Mouse (Mus musculus) cortical plate, adult 2 months (tissue): Measurements from ENCODE around the gene Acox2.

ENCODE experiments used
- CTCF ChIP-seq: fragments of 200-500 bp; IDR thresholded peaks from 2 replicates; pipeline ENCODE4 v1.5.1; 2011; ENCODE audit warnings: mild to moderate bottlenecking, control low read depth, low read length; ENCODE audit not compliant: insufficient read depth; ENCODE audit errors: extremely low read depth
- POLR2A ChIP-seq: fragments of 200-500 bp; IDR thresholded peaks from 2 replicates; pipeline ENCODE4 v1.6.1; 2011; ENCODE audit warnings: mild to moderate bottlenecking, low read length, control low read depth; ENCODE audit not compliant: insufficient read depth; ENCODE audit errors: extremely low read depth

- TF ChIP-seq CTCF (0 out of 2 replicates have a peak, but pooled peaks have one; percentile 22), POLR2A (no peak)
Observed at GRCm38 (mm10) chr14:8308650-8309049, 49.5 kb upstream of the Acox2 start.
